Mouse (Mus musculus) spleen, adult 12 weeks (tissue): ENCODE measurements around the gene Olfr508.
"Not testable (repeated sequence)": the region's sequence is repeated elsewhere in the genome, so short reads cannot be mapped to it uniquely, and the experiment has no call there.

Experiments
- DNase-seq: peaks from one replicate; pipeline ENCODE4 v3.0.0; 2022; ENCODE audit warnings: low spot score

The Olfr508 gene

DNA sequence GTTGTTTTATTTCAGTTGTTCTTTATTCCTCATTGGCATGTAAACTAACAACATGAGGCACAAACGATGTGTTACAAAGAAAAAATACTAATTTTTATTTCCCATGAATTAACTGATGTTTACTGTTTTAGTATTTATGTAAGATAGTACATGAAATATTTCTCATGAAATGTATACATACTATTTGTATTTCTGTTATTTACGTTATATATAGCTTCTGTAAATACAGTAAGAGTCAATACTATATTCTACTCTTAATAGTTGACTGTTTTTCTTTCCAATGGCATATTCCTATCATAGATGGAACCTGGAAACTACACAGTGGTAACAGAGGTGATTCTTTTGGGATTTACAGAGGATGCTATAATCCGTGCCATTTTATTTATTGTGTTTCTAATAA lies at the start of gene Olfr508:
TSS of gene Olfr508 (plus strand) at position 301 of the 400 bp plus-strand sequence.
- DNase-seq, result no peak

DNA sequence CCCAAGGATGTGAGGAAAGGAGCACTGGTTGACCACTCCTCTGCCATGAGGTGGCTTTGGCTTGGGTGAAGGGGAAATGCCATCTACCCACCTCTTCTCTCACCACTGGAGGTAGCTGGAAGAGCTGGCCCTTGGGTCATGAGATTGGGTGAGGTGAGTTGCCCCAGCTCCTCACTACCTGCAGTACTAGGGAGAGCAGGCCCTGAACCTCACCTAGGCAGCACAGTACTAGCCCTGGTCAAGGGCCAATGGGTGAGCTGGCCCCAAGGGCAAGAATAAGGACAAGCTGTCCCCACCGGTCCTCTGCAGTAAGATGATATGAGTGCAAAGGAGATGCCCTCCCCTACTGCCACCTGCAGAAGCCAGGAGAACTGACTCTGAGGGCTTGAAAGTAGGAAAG lies 40.0 kb upstream of the Olfr508 start:
- no peak for DNase-seq

DNA sequence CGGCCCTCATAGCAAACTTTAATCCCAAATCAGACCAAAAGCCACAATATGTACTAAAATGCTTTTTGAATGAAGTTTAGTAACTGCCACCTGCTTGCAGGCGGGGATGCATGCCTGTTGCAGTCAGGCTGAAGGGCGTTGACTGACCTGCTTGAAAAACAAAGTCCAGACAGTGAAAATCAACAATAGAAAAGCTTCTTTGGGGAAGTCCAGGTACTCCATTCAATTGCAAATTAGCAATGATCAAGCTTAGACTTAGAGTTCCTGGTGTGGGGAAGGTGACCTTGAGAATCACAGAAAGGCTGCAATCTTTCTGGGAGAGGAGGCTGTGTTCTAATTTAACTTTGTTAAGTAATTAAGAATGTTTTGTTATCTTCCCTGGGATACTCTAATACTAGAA lies 27.9 kb upstream of the Olfr508 start:
- not testable (repeated sequence) for DNase-seq

DNA sequence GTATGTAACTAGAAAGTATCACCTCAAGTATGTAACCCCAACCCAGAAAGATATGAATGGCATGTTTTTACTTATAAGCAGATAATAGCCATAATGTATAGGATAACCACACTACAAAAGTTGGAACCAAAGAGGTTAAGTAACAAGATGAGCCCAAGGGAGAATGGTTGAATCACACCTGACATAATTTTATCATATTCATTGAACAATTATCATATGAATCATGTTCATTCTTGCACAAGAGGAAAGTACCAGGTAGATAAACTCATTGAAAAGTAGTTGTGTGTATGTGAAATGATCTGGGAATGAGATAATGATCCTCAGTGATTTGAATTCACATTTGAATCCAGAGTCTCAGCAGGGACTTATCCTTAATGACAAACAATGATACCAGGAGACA lies 19.3 kb upstream of the Olfr508 start, which contains the start of gene Olfr506:
TSS of gene Olfr506 (plus strand) at position 301 of the 400 bp plus-strand sequence.
- DNase-seq, result no peak

DNA sequence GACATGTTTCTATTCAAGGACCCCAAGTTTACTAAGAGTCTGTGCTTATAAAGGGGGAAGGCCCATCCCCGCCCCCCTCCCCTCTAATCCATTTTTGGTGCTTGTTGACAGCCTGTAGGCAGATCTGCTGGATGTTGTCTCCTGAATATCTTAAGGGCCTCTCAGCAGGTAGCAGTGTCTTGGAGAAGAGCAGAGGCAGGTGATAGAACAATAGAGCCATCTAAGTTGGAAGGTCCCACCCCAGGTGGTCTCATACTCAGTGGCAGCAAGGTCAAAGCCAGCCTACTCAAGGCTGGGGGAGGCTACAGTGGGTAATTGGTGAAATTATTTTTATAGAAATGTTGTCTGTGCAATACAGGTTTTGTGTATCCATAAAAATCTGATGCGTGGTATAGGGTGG lies 15.7 kb upstream of the Olfr508 start:
- no peak for DNase-seq

DNA sequence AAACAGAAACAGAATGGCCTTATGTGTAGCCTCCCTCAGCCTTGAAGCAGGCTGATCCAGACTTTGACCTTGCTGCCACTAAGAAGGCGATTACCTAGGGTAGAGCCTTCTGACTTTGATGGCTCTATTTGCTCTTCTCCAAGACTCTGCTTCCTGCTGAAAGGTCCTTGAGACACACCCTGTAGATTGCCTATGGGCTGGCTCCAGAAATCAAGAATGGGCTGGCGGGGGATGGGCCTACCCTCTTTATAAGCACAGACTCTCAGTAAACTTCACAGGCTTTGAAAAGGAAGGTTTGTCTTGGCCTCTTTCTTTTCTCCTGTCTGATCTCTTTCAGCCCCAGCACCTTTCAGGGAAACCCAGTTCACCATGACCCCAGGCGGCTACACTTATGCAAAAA lies 13.0 kb upstream of the Olfr508 start:
- not testable (repeated sequence) for DNase-seq

DNA sequence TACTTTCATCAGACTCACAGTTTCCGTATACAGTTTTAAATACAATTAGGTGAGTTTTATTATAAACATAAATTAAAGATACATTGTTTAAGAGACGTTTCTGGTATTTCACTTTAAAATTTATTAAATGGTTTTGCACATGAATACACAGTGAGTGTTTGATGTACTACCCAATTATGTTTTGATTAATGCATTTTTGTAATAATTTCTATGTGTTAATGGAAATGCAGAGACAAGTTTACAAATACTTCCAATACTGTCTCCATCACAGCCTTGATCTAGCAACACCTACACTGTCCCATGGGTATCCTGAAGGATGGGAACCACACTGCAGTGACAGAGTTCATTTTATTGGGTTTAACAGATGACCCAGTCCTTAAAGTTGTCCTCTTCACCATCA lies 8.3 kb upstream of the Olfr508 start, which contains the start of gene Olfr507:
TSS of gene Olfr507 (plus strand) at position 301 of the 400 bp plus-strand sequence.
- no peak for DNase-seq

DNA sequence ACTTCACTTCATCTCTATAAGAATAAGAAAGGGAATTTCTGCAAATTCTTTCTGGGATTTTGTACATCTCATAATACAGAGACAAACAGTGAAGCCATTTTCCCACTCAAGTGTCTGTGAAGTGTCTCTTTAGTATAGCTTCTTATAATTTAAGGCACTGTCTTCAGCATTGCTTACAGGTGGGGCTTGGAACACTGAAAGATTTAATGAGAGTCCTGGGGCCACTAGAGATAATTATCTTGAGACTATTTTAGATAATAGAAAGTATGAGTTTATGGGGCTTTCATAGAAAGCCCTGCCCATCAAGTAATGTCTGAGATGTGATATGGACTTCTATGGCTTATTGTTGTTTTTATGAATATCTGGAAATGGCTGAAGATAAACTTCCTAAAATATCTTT lies 22.0 kb downstream of the Olfr508 start, which contains the start of gene Olfr509:
TSS of gene Olfr509 (minus strand) at position 101 of the 400 bp plus-strand sequence.
- no peak for DNase-seq

DNA sequence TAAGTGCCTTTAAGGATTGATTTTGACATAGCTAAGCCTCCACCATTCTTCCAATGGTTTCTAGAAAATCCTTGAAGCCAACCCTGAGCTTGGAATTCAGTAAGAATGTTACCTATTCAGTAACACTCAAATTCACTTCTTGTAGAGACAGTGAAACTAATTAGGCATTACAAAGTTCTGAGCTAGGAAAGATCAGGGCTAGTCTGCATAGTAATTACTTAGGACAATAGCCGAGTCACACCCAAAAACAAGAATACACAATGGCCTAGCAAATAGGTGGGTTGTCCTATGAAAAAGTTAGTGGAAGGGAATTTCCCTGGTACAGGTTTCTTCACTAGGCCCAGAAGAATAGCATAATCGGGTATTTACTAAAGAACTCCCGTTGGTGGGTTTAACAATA lies 32.6 kb downstream of the Olfr508 start:
- DNase-seq, result no peak

DNA sequence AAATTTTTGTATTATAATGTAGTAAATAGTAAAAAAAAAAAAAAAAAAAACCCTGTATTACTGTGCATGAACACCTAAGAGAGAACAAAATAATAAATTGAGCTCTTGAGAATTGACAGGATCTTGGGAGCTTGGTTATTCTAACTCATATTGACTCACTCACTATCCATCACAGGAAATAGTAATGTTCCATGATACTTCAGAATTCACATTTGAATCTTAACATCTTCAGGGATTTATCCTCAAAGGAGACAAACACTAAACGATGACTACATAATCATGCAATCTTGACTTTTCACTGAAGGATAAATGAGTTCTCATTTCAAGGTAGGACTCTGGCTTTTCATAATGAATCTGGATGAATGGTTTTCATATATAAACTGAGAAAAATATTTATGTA lies 36.3 kb downstream of the Olfr508 start, which contains the start of gene Olfr510:
TSS of gene Olfr510 (plus strand) at position 301 of the 400 bp plus-strand sequence.
- DNase-seq, result no peak

DNA sequence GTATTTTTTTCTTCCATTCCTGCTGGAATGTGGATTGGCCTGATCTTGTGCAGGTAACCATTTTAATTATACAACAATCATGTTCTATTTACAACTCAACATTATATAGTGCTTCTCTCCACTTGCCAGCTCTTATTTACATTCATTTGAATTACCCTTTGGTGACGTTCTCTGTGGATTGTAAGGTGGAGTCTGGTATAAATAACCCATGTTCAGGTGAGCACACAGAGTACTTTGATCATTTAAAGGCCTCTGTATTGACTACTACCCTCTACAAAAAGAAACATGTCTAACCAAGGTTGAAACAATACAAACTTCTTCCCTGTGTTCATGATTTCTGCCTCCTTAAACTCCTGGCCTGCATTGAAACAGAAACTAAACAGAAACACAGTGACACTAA lies 41.3 kb downstream of the Olfr508 start:
- no peak for DNase-seq

DNA sequence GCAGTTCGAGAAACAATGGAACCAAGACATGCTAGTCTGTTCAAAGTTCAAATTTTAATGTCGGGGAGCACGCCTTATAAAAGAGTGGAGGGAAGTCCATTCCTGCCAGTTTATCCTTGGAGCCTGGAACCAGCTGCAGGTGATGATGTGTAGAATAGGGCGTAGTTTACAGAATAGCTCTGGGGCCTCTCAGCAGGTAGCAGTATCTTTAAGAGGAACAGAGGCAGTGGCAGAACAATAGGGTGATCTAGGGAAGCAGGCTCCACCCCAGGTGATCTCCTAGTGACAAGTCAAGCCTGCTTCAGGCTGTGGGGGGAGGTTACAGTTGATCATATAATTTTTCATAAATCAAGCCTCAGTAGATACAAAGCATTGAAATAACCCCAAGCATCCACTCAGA lies 49.1 kb downstream of the Olfr508 start:
- DNase-seq, result no peak
